In genomic region chr2:44977051-44977450, GRCm38 (mm10) we compare ENCODE assay signal across 29 mouse cellular contexts. TPM values are rescaled to one million over a fixed set of nuclear protein-coding genes. Genes with fewer than 3 reads are reported as not detected.
DNase-seq lines count a peak whose midpoint lies in the region; ATAC-seq and TF ChIP-seq lines count a peak whose summit lies in the region.
"Had no signal": no experiment of that assay in that cellular context is flagged by ENCODE, and none has a peak within 500 bp of the region (broad histone marks: within the 10 kb centered on the region; RNA-seq: fewer than 3 reads in every experiment).

No protein-coding gene starts in this region.

- peaks cover 5% of the 10 kb centered on the region; the same call in 1 of the 2 replicates for H3K9me3 ChIP-seq in kidney, embryonic 16.5 days (ENCODE audit: low read length)
- H3K9me3 ChIP-seq: forebrain, embryonic 12.5 days; hindbrain, embryonic 13.5 days; limb, embryonic 13.5 days; lung, embryonic 15.5 days; neural tube, embryonic 12.5 days had no signal

- H3K4me3 ChIP-seq in gastrocnemius, adult 2 months, result no peak overlapping the region
- no peak overlapping the region for H3K4me3 ChIP-seq in kidney, embryonic 16.5 days (ENCODE audit: low read length)
- H3K4me3 ChIP-seq: embryonic facial prominence, embryonic 12.5 days; forebrain, embryonic 12.5 days; hindbrain, embryonic 13.5 days; limb, embryonic 13.5 days; lung, embryonic 15.5 days; neural tube, embryonic 12.5 days had no signal

- intact Hi-C loops in gastrocnemius, adult 2 months (cut with DNase I), result no loop called here
- intact Hi-C loops in gastrocnemius, postnatal 36 days (cut with DNase I), result no loop called here

- H3K36me3 ChIP-seq in kidney, embryonic 16.5 days (ENCODE audit: insufficient read depth, low read length), result no peaks in the 10 kb centered on the region
- H3K36me3 ChIP-seq: embryonic facial prominence, embryonic 12.5 days; forebrain, embryonic 12.5 days; hindbrain, embryonic 13.5 days; limb, embryonic 13.5 days; lung, embryonic 15.5 days; neural tube, embryonic 12.5 days had no signal

- no peak for TF ChIP-seq CTCF in gastrocnemius, adult 2 months (IDR thresholded peaks at IDR 0.05)

- H3K27ac ChIP-seq in gastrocnemius, adult 2 months, result peak overlapping the region; percentile 57
- H3K27ac ChIP-seq in kidney, embryonic 16.5 days (ENCODE audit: low read length), result peak overlapping the region; percentile 60; the same call in 1 of the 2 replicates
- H3K27ac ChIP-seq: embryonic facial prominence, embryonic 12.5 days; forebrain, embryonic 12.5 days; hindbrain, embryonic 13.5 days; limb, embryonic 13.5 days; lung, embryonic 15.5 days; neural tube, embryonic 12.5 days had no signal

- peaks cover 31% of the 10 kb centered on the region for H3K4me1 ChIP-seq in kidney, embryonic 16.5 days (ENCODE audit: insufficient read depth, low read length)

- peak; percentile 88; the same call in 1 of the 2 replicates for ATAC-seq in kidney, embryonic 16.5 days (ENCODE audit: low FRiP score, low TSS enrichment)
- ATAC-seq: forebrain, postnatal 0 days; midbrain, embryonic 16.5 days had no signal

- no peak overlapping the region for H3K9ac ChIP-seq in kidney, embryonic 16.5 days (replicated peaks; ENCODE audit: low read length)
- H3K9ac ChIP-seq: embryonic facial prominence, embryonic 12.5 days; forebrain, embryonic 12.5 days; forebrain, postnatal 0 days; hindbrain, embryonic 13.5 days; limb, embryonic 13.5 days; lung, embryonic 15.5 days; neural tube, embryonic 12.5 days had no signal

- H3K27me3 ChIP-seq in kidney, embryonic 16.5 days (ENCODE audit: insufficient read depth, low read length), result no peaks in the 10 kb centered on the region
- H3K27me3 ChIP-seq: CH12.LX; embryonic facial prominence, embryonic 12.5 days; lung, embryonic 15.5 days; neural tube, embryonic 12.5 days had no signal

- H3K4me2 ChIP-seq in kidney, embryonic 16.5 days (replicated peaks; ENCODE audit: low read depth, low read length), result no peak overlapping the region
- H3K4me2 ChIP-seq: embryonic facial prominence, embryonic 12.5 days; forebrain, embryonic 12.5 days; heart, embryonic 11.5 days; hindbrain, embryonic 13.5 days; limb, embryonic 13.5 days; liver, embryonic 11.5 days; lung, embryonic 15.5 days; midbrain, embryonic 11.5 days; neural tube, embryonic 12.5 days had no signal

- WGBS in kidney, embryonic 16.5 days, result 11% methylated on average over 3 of the region's 3 CpGs

- peak; percentile 22 for DNase-seq in gastrocnemius, adult 2 months
- no peak for DNase-seq in gastrocnemius, postnatal 36 days
- no peak for DNase-seq in kidney, postnatal 10 days
- DNase-seq in NIH3T3 (ENCODE audit: low read depth), result peak; percentile 77
- peak; percentile 76 for DNase-seq in fibroblast of lung, adult 2 months (ENCODE audit: low read depth)
- no peak for DNase-seq in embryo, embryonic 11 days
- DNase-seq in Muller cell, postnatal 12 days (ENCODE audit: inconsistent ontology term), result no peak
- DNase-seq: cerebellum, adult 8-10 months; cerebellum, postnatal 36 days; forebrain, postnatal 0 days; gastrocnemius, postnatal 10 days; heart, postnatal 36 days; kidney, adult 11 months; layer of hippocampus, adult 9-11 months; right cerebral cortex, postnatal 4 days; thymus, adult 2 months; thymus, postnatal 36 days had no signal

RNA-seq across cellular contexts. Expression of gene Gtdc1, which starts 49.6 kb away (rescaled TPM):
- total RNA-seq in gastrocnemius, adult 2 months (2021), result 10 to 100 TPM; 27.8 to 29.1 TPM
- 10 to 100 TPM; 22.9 to 28.9 TPM for total RNA-seq in gastrocnemius, postnatal 36 days (2021)
- polyA plus RNA-seq in kidney, embryonic 16.5 days (2015; fragmentation: Nextera tagmentation; extraction: Ambion mirVana), result 14.0 and 14.2 TPM in 2 replicates

Comparison
In these comparisons a context has a peak if more than half of its experiments do, and no peak if none do; other contexts are left out.
1. DNase-seq: peak in gastrocnemius, adult 2 months (single experiment), NIH3T3 (single experiment) and fibroblast of lung, adult 2 months (single experiment); none in gastrocnemius, postnatal 36 days (0 of 2), kidney, postnatal 10 days (single experiment), embryo, embryonic 11 days (single experiment) and Muller cell, postnatal 12 days (single experiment).